Mouse (Mus musculus): ENCODE data around the gene Klc2. TPM values are rescaled to one million over a fixed set of nuclear protein-coding genes. Genes with fewer than 3 reads are reported as not detected.
A peak's percentile ranks its signal among the peaks of the same experiment; 100 is the strongest.

The Klc2 gene
- polyA plus RNA-seq, 1 experiment, result 54.9 TPM

GRCm38 (mm10) chr19:5082005-5082404, 36.4 kb downstream of the Klc2 start:
- WGBS, result 59% methylated on average over 18 of the region's 18 CpGs
- H3K4me1 ChIP-seq (replicated peaks; ENCODE audit: control insufficient read depth, insufficient read depth, low read length), result peaks cover 8% of the 10 kb centered on the region
- H3K27me3 ChIP-seq (ENCODE audit: control insufficient read depth, insufficient read depth, low read length), result peaks cover 15% of the 10 kb centered on the region; the same call in 1 of the 2 replicates
- no peak overlapping the region for H3K27ac ChIP-seq (ENCODE audit: control insufficient read depth, insufficient read depth, low read length)
- DNase-seq, result no peak
- TF ChIP-seq CTCF (IDR thresholded peaks at IDR 0.05; ENCODE audit: borderline replicate concordance, control insufficient read depth, extremely low read depth, insufficient read depth, low read length, poor library complexity) (no peak), POLR2A (IDR thresholded peaks at IDR 0.05; ENCODE audit: control insufficient read depth, extremely low read depth, insufficient read depth, low read length, poor library complexity) (no peak)
- no peak overlapping the region for H3K4me3 ChIP-seq (ENCODE audit: control insufficient read depth, insufficient read depth, low read length)
- no peaks in the 10 kb centered on the region for H3K36me3 ChIP-seq (ENCODE audit: control insufficient read depth, insufficient read depth, low read length)

DNA sequence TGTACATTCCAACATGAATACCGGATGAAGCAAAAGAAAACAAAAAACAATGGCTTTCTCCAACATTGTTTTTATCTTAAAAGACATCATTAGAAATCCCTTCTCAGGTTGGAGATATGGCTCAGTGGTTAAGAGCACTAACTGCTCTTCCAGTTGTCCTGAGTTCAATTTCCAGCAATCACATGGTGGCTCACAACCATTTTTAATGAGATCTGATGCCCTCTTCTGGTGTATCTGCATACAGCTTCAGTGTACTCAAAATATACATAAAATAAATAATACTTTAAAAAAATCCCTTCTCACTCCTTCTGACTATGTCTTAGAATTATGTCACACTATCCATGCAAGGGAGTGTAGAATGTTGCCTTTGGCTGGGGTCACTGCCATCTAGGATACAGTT, 39.1 kb downstream of the Klc2 start:
- no peak overlapping the region for H3K4me3 ChIP-seq (ENCODE audit: control insufficient read depth, insufficient read depth, low read length)
- H3K36me3 ChIP-seq (ENCODE audit: control insufficient read depth, insufficient read depth, low read length), result no peaks in the 10 kb centered on the region
- TF ChIP-seq CTCF (IDR thresholded peaks at IDR 0.05; ENCODE audit: borderline replicate concordance, control insufficient read depth, extremely low read depth, insufficient read depth, low read length, poor library complexity) (no peak), POLR2A (IDR thresholded peaks at IDR 0.05; ENCODE audit: control insufficient read depth, extremely low read depth, insufficient read depth, low read length, poor library complexity) (no peak)
- DNase-seq, result no peak
- peaks cover 6% of the 10 kb centered on the region; the same call in 1 of the 2 replicates for H3K27me3 ChIP-seq (ENCODE audit: control insufficient read depth, insufficient read depth, low read length)
- no peaks in the 10 kb centered on the region for H3K4me1 ChIP-seq (replicated peaks; ENCODE audit: control insufficient read depth, insufficient read depth, low read length)
- no peak overlapping the region for H3K27ac ChIP-seq (ENCODE audit: control insufficient read depth, insufficient read depth, low read length)
- 91% methylated on average over 1 of the region's 1 CpGs for WGBS

- Histone ChIP-seq H3K27ac (ENCODE audit: control insufficient read depth, insufficient read depth, low read length) (no peak overlapping the region), H3K27me3 (ENCODE audit: control insufficient read depth, insufficient read depth, low read length) (peaks cover 16% of the 10 kb centered on the region), H3K4me1 (replicated peaks; ENCODE audit: control insufficient read depth, insufficient read depth, low read length) (peaks cover 11% of the 10 kb centered on the region), H3K4me3 (ENCODE audit: control insufficient read depth, insufficient read depth, low read length) (no peak overlapping the region), H3K36me3 (ENCODE audit: control insufficient read depth, insufficient read depth, low read length) (no peaks in the 10 kb centered on the region)
- WGBS, result 35% methylated on average over 5 of the region's 5 CpGs
- DNase-seq, result no peak
- no peak for TF ChIP-seq CTCF (IDR thresholded peaks at IDR 0.05; ENCODE audit: borderline replicate concordance, control insufficient read depth, extremely low read depth, insufficient read depth, low read length, poor library complexity)
- no peak for TF ChIP-seq POLR2A (IDR thresholded peaks at IDR 0.05; ENCODE audit: control insufficient read depth, extremely low read depth, insufficient read depth, low read length, poor library complexity)
Measured at GRCm38 (mm10) chr19:5073518-5073917, 44.8 kb downstream of the Klc2 start.

DNA sequence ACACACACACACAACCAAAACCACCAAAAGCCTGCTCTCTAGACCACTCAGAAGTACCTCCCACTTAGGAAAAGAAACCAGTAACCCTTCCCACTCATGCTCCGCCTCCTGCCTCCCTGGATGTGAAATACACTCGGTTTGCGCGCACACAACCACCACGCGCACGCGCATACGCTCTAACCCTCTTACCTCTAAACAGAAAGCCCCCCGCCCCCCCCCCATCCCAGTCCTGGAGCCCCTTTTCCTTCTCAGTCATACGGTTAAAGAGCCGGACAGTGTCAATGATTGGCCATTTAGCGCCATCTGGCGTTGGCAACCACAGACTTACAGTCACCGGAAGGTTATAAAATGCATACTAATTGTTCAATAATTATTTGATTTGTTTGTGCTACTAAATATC, 45.3 kb downstream of the Klc2 start:
- no peak for TF ChIP-seq POLR2A (IDR thresholded peaks at IDR 0.05; ENCODE audit: control insufficient read depth, extremely low read depth, insufficient read depth, low read length, poor library complexity)
- TF ChIP-seq CTCF (IDR thresholded peaks at IDR 0.05; ENCODE audit: borderline replicate concordance, control insufficient read depth, extremely low read depth, insufficient read depth, low read length, poor library complexity), result no peak
- peaks cover 11% of the 10 kb centered on the region for H3K4me1 ChIP-seq (replicated peaks; ENCODE audit: control insufficient read depth, insufficient read depth, low read length)
- no peak overlapping the region for H3K27ac ChIP-seq (ENCODE audit: control insufficient read depth, insufficient read depth, low read length)
- no peaks in the 10 kb centered on the region for H3K36me3 ChIP-seq (ENCODE audit: control insufficient read depth, insufficient read depth, low read length)
- whole genome bisulfite sequencing, result 2% methylated on average over 15 of the region's 15 CpGs
- peak; percentile 29 for DNase-seq
- H3K27me3 ChIP-seq (ENCODE audit: control insufficient read depth, insufficient read depth, low read length), result peaks cover 20% of the 10 kb centered on the region
- H3K4me3 ChIP-seq (ENCODE audit: control insufficient read depth, insufficient read depth, low read length), result no peak overlapping the region

DNA sequence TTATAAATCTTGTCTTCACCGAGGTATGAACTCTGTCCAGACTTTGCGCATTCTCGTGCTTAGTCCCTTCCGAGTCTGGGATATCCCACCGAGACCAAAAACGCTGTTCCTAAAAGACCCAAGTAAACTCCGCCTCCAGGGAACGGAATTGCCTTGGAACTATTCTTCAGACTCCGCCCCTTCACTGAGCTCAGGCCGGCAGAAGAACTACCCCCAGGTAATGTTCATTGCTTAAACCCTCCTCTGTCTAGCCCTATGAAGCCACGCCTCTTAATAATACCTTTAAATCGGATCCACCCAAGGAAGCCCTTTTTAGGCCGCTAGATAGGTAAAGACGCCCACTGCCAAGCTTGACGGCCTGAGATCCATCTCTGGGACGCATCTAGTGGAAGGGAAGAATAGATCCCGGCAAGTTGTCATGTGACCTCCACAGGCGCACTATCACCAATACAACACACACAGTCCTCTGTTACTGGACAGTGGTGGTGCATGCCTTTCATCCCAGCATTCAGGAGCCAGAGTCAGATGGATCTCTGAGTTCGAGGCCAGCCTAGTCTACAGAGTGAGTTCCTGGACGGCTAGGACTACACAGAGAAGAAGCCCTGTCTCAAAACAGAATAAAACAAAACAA, 45.9 kb downstream of the Klc2 start:
- WGBS, result 11% methylated on average over 20 of the region's 20 CpGs
- Histone ChIP-seq H3K4me3 (ENCODE audit: control insufficient read depth, insufficient read depth, low read length) (peak overlapping the region; percentile 16; the same call in 1 of the 2 replicates), H3K27me3 (ENCODE audit: control insufficient read depth, insufficient read depth, low read length) (peaks cover 25% of the 10 kb centered on the region), H3K27ac (ENCODE audit: control insufficient read depth, insufficient read depth, low read length) (no peak overlapping the region), H3K36me3 (ENCODE audit: control insufficient read depth, insufficient read depth, low read length) (no peaks in the 10 kb centered on the region), H3K4me1 (replicated peaks; ENCODE audit: control insufficient read depth, insufficient read depth, low read length) (peaks cover 11% of the 10 kb centered on the region)
- TF ChIP-seq CTCF (IDR thresholded peaks at IDR 0.05; ENCODE audit: borderline replicate concordance, control insufficient read depth, extremely low read depth, insufficient read depth, low read length, poor library complexity) (no peak), POLR2A (IDR thresholded peaks at IDR 0.05; ENCODE audit: control insufficient read depth, extremely low read depth, insufficient read depth, low read length, poor library complexity) (no peak)
- no peak for DNase-seq

DNA sequence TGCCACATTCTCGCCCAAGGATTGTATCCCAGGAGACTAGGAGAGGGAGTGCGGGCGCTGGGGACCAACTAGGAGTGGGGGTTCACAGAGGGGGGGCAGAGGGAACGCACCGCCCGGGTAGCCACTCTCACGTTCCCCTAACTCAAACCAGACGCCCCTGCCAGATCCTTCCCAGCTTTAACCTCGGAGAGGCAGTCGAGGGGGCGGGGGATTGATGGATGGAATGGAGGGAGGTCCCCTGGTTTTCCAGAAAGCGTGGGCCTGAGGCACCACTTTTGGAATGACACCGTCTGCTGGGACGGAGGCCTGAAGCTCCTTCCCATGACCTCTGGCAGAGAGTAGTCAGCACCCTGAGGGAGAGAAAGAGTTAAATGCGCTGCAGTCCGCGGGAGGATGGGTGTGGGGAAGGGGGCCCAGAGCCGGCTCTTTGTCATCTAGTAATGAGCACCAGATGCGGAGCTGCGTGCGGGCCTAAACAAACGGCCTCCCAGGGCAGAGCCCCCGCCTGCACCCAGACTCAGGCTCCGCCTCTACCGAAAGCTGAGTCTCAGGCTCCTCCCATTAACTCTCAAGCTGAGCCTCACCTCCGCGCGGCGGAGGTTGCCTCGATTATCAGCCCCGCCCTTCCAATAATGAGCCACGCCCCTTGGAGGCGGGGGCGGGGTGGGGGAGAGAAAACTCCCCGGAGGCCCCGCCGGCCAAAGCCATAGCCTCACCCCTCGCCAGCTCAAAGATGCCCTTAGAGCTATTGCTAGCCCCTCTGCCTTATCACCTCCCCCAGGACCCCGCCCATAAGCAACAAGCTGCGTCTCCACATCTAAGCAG, 46.6 kb downstream of the Klc2 start:
- H3K27ac ChIP-seq (ENCODE audit: control insufficient read depth, insufficient read depth, low read length), result no peak overlapping the region
- peaks cover 25% of the 10 kb centered on the region for H3K27me3 ChIP-seq (ENCODE audit: control insufficient read depth, insufficient read depth, low read length)
- peak overlapping the region; percentile 16 for H3K4me3 ChIP-seq (ENCODE audit: control insufficient read depth, insufficient read depth, low read length)
- TF ChIP-seq POLR2A (IDR thresholded peaks at IDR 0.05; ENCODE audit: control insufficient read depth, extremely low read depth, insufficient read depth, low read length, poor library complexity) (no peak), CTCF (IDR thresholded peaks at IDR 0.05; ENCODE audit: borderline replicate concordance, control insufficient read depth, extremely low read depth, insufficient read depth, low read length, poor library complexity) (no peak)
- H3K36me3 ChIP-seq (ENCODE audit: control insufficient read depth, insufficient read depth, low read length), result no peaks in the 10 kb centered on the region
- WGBS, result 12% methylated on average over 40 of the region's 40 CpGs
- no peak for DNase-seq
- peaks cover 11% of the 10 kb centered on the region for H3K4me1 ChIP-seq (replicated peaks; ENCODE audit: control insufficient read depth, insufficient read depth, low read length)

All from thymus, adult 2 months (tissue).